Mouse (Mus musculus): ENCODE data around the gene Ube2z.

DNA sequence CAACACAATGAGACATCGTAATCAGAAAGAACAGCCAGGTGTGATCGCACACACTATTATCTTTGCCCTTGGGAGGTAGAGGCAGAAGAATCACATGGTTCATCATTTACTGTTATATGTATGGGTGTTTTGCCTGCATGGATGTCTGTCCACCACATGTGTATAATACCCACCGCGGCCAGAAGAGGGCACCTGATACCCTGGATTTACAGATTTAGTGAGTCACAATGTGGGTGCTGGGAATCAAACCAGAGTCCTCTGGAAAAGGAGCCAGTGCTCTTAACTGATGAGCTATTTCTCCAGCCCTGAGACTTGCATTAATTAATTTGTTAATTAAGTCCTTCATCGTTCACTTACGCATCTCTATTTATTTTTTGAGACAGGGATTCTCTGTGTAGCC is 22.8 kb upstream of the Ube2z start:
- TF ChIP-seq CTCF (IDR thresholded peaks at IDR 0.05; ENCODE audit: low read depth): no peak
- no peak for TF ChIP-seq EP300 (IDR thresholded peaks at IDR 0.05; ENCODE audit: low read depth)

Data from liver, embryonic 14.5 days (tissue).